In the genomic region with DNA sequence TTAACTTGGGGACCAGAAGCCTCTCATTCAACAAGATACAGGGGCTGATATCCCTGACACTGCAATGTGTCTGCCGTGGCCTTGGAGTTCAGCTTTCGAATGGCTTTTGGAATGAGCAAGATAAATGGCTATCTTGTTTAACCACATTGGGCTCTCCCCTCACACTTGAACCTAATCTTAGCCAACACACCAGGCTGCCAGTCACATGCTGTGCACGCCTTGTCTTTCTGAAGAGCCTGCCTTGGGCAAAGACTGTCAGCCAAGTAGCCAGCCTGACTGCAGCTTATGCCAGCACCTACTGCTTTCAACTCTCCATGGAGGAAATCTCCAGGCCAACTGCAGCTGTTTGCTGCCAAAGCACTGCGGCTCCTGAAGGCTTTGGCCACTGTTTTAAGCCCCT, we compare ENCODE assay signal across 8 mouse cellular contexts. TPM values are rescaled to one million over a fixed set of nuclear protein-coding genes. Genes with fewer than 3 reads are reported as not detected.
DNase-seq lines count a peak whose midpoint lies in the region; ATAC-seq and TF ChIP-seq lines count a peak whose summit lies in the region.
"Had no signal": no experiment of that assay in that cellular context is flagged by ENCODE, and none has a peak within 500 bp of the region (broad histone marks: within the 10 kb centered on the region; RNA-seq: fewer than 3 reads in every experiment).

No protein-coding gene starts in this region.

- TF ChIP-seq POLR2A in kidney, adult 2 months (IDR thresholded peaks at IDR 0.05; ENCODE audit: low read depth, low read length), result no peak

- H3K4me2 ChIP-seq in kidney, embryonic 15.5 days, result no peak overlapping the region
- no peak overlapping the region for H3K4me2 ChIP-seq in heart, embryonic 14.5 days (ENCODE audit: low read length)
- H3K4me2 ChIP-seq in midbrain, embryonic 15.5 days, result no peak overlapping the region
- H3K4me2 ChIP-seq: hindbrain, embryonic 15.5 days had no signal

- H3K4me3 ChIP-seq in kidney, embryonic 15.5 days (replicated peaks), result no peak overlapping the region
- H3K4me3 ChIP-seq in kidney, adult 2 months (ENCODE audit: insufficient read depth, low read depth, low read length), result no peak overlapping the region
- H3K4me3 ChIP-seq in heart, embryonic 14.5 days (ENCODE audit: control insufficient read depth in 1 of 2, insufficient read depth in 1 of 2, low read depth in 1 of 2, low read length in 2 of 2), result no peak overlapping the region
- no peak overlapping the region for H3K4me3 ChIP-seq in midbrain, embryonic 15.5 days
- H3K4me3 ChIP-seq: hindbrain, embryonic 15.5 days had no signal

- no peak overlapping the region for H3K9ac ChIP-seq in kidney, embryonic 15.5 days
- no peak overlapping the region for H3K9ac ChIP-seq in heart, embryonic 14.5 days (ENCODE audit: low read length)
- no peak overlapping the region for H3K9ac ChIP-seq in midbrain, embryonic 15.5 days
- H3K9ac ChIP-seq: hindbrain, embryonic 15.5 days had no signal

- no peak for TF ChIP-seq CTCF in kidney, adult 2 months (conservative IDR thresholded peaks at IDR 0.05; ENCODE audit: insufficient read depth, insufficient read length, low read depth, low read length)

- DNase-seq in kidney, adult 2 months, result no peak
- peak; percentile 94 for DNase-seq in c-Kit-positive CD71-positive TER-119-negative erythroid progenitor cells, embryonic 14.5 days (ENCODE audit: low read depth)
- no peak for DNase-seq in lung, postnatal 14 days
- DNase-seq in right cerebral cortex, postnatal 14 days, result no peak

- H3K4me1 ChIP-seq in kidney, embryonic 15.5 days, result no peaks in the 10 kb centered on the region
- H3K4me1 ChIP-seq in kidney, adult 2 months (ENCODE audit: control insufficient read depth, insufficient read depth, low read length), result no peaks in the 10 kb centered on the region
- H3K4me1 ChIP-seq in heart, embryonic 14.5 days (ENCODE audit: control insufficient read depth in 2 of 2, insufficient read depth in 2 of 2, low read length in 2 of 2), result peaks cover 17 to 22% of the 10 kb centered on the region in 2 experiments
- peaks cover 6% of the 10 kb centered on the region; the same call in 1 of the 2 replicates for H3K4me1 ChIP-seq in midbrain, embryonic 15.5 days

- no peaks in the 10 kb centered on the region for H3K27me3 ChIP-seq in kidney, embryonic 15.5 days
- H3K27me3 ChIP-seq in kidney, adult 2 months (replicated peaks; ENCODE audit: control insufficient read depth, insufficient read depth, low read length), result no peaks in the 10 kb centered on the region
- H3K27me3 ChIP-seq in heart, embryonic 14.5 days (ENCODE audit: control insufficient read depth, insufficient read depth, low read length), result no peaks in the 10 kb centered on the region
- H3K27me3 ChIP-seq in midbrain, embryonic 15.5 days (replicated peaks), result no peaks in the 10 kb centered on the region
- H3K27me3 ChIP-seq: hindbrain, embryonic 15.5 days had no signal

- 86% methylated on average over 4 of the region's 4 CpGs for WGBS in kidney, embryonic 15.5 days
- 84% methylated on average over 4 of the region's 4 CpGs for WGBS in kidney, adult 2 months
- WGBS in heart, embryonic 14.5 days, result 31% methylated on average over 4 of the region's 4 CpGs
- 70% methylated on average over 4 of the region's 4 CpGs for WGBS in midbrain, embryonic 15.5 days

- ATAC-seq in kidney, embryonic 15.5 days (replicated peaks; ENCODE audit: low FRiP score), result peak; percentile 74; the same call in 1 of the 2 replicates
- no peak for ATAC-seq in heart, embryonic 14.5 days (ENCODE audit: insufficient number of reproducible peaks, insufficient read depth, low FRiP score, low read depth)
- no peak for ATAC-seq in midbrain, embryonic 15.5 days (replicated peaks)

- no peak overlapping the region for H3K27ac ChIP-seq in kidney, embryonic 15.5 days
- H3K27ac ChIP-seq in kidney, adult 2 months (ENCODE audit: insufficient read depth, low read depth, low read length), result no peak overlapping the region
- H3K27ac ChIP-seq in heart, embryonic 14.5 days (replicated peaks in 1 of 2; ENCODE audit: control insufficient read depth in 1 of 2, insufficient read depth in 1 of 2, low read depth in 2 of 2, low read length in 2 of 2), result peak overlapping the region; percentile 46 to 54
- 0 out of 2 replicates have a peak overlapping the region, but pooled peaks have one; percentile 9 for H3K27ac ChIP-seq in midbrain, embryonic 15.5 days
- H3K27ac ChIP-seq: hindbrain, embryonic 15.5 days had no signal

- peaks cover 23% of the 10 kb centered on the region for H3K36me3 ChIP-seq in kidney, embryonic 15.5 days
- H3K36me3 ChIP-seq in kidney, adult 2 months (ENCODE audit: control insufficient read depth, insufficient read depth, low read length), result no peaks in the 10 kb centered on the region
- peaks cover 15% of the 10 kb centered on the region for H3K36me3 ChIP-seq in heart, embryonic 14.5 days (ENCODE audit: control insufficient read depth, insufficient read depth, low read length)
- H3K36me3 ChIP-seq in midbrain, embryonic 15.5 days (replicated peaks), result 0 out of 2 replicates have a peak, but pooled peaks cover under 1% of the 10 kb centered on the region
- H3K36me3 ChIP-seq: hindbrain, embryonic 15.5 days had no signal

- H3K9me3 ChIP-seq in kidney, embryonic 15.5 days (replicated peaks), result no peaks in the 10 kb centered on the region
- H3K9me3 ChIP-seq in heart, embryonic 14.5 days (ENCODE audit: control insufficient read depth, low read length), result no peaks in the 10 kb centered on the region
- H3K9me3 ChIP-seq in midbrain, embryonic 15.5 days, result no peaks in the 10 kb centered on the region
- H3K9me3 ChIP-seq: hindbrain, embryonic 15.5 days had no signal

RNA-seq across cellular contexts. Expression of a gene that starts 13.5 kb away (rescaled TPM):
- 68.3 and 75.1 TPM in 2 replicates for polyA plus RNA-seq in kidney, embryonic 15.5 days (2015; fragmentation: Nextera tagmentation; extraction: Ambion mirVana)
- polyA plus RNA-seq in kidney, adult 2 months (2012; rRNA removed), result 132 and 156 TPM in 2 replicates
- 36.8 and 39.5 TPM in 2 replicates for polyA plus RNA-seq in heart, embryonic 14.5 days (2014; fragmentation: Nextera tagmentation; extraction: Ambion mirVana)
- 102 and 103 TPM in 2 replicates for polyA plus RNA-seq in midbrain, embryonic 15.5 days (2015; fragmentation: Nextera tagmentation; extraction: Ambion mirVana)

RNA-seq across cellular contexts. Expression of a gene that starts 16.9 kb away (rescaled TPM):
- 145 and 158 TPM in 2 replicates for polyA plus RNA-seq in kidney, embryonic 15.5 days (2015; fragmentation: Nextera tagmentation; extraction: Ambion mirVana)
- 8.9 and 10.2 TPM in 2 replicates for polyA plus RNA-seq in kidney, adult 2 months (2012; rRNA removed)
- polyA plus RNA-seq in heart, embryonic 14.5 days (2014; fragmentation: Nextera tagmentation; extraction: Ambion mirVana), result 79.2 and 83.9 TPM in 2 replicates
- polyA plus RNA-seq in midbrain, embryonic 15.5 days (2015; fragmentation: Nextera tagmentation; extraction: Ambion mirVana), result 24.7 and 28.8 TPM in 2 replicates

RNA-seq across cellular contexts. Expression of a gene that starts 40.7 kb away (rescaled TPM):
- 43.2 and 55.0 TPM in 2 replicates for polyA plus RNA-seq in kidney, embryonic 15.5 days (2015; fragmentation: Nextera tagmentation; extraction: Ambion mirVana)
- polyA plus RNA-seq in kidney, adult 2 months (2012; rRNA removed), result 12.5 and 15.7 TPM in 2 replicates
- polyA plus RNA-seq in heart, embryonic 14.5 days (2014; fragmentation: Nextera tagmentation; extraction: Ambion mirVana), result 49.9 and 51.6 TPM in 2 replicates
- 697 and 723 TPM in 2 replicates for polyA plus RNA-seq in midbrain, embryonic 15.5 days (2015; fragmentation: Nextera tagmentation; extraction: Ambion mirVana)

Comparison
In these comparisons a context has a peak if more than half of its experiments do, and no peak if none do; other contexts are left out.
1. H3K27ac ChIP-seq: peak in heart, embryonic 14.5 days (2 of 2) and midbrain, embryonic 15.5 days (single experiment); none in kidney, embryonic 15.5 days (single experiment) and kidney, adult 2 months (single experiment).
2. RNA of a gene that starts 40.7 kb away (polyA plus RNA-seq): 697 to 723 TPM in midbrain, embryonic 15.5 days; 43.2 to 55.0 TPM in kidney, embryonic 15.5 days, 49.9 to 51.6 TPM in heart, embryonic 14.5 days and 12.5 to 15.7 TPM in kidney, adult 2 months; every median in the first group is over 10 times any median in the second.